Mouse (Mus musculus) lung, adult 2 months (tissue): ENCODE data around the gene Ciz1. TPM values are rescaled to one million over a fixed set of nuclear protein-coding genes. Genes with fewer than 3 reads are reported as not detected.

Experiments
- DNase-seq: peaks from one replicate; pipeline ENCODE4 v3.0.0; 2022
- H3K4me1 ChIP-seq: fragments of 200-500 bp; 2 replicates; pipeline ENCODE4 v1.6.1; 2011; ENCODE audit warnings: low read length; ENCODE audit not compliant: control insufficient read depth, insufficient read depth
- H3K4me3 ChIP-seq: fragments of 200-500 bp; replicated peaks from 2 replicates; pipeline ENCODE3; 2011; ENCODE audit warnings: low read depth, mild to moderate bottlenecking, control low read depth, low read length; ENCODE audit errors: extremely low read depth
- CTCF ChIP-seq: fragments of 200-500 bp; IDR thresholded peaks from 2 replicates; pipeline ENCODE4 v1.5.1; 2011; ENCODE audit warnings: mild to moderate bottlenecking, low read length, control low read depth; ENCODE audit not compliant: insufficient read depth
- POLR2A ChIP-seq: fragments of 200-500 bp; IDR thresholded peaks from 2 replicates; pipeline ENCODE4 v1.6.1; 2011; ENCODE audit warnings: low read depth, mild to moderate bottlenecking, control low read depth, low read length, borderline replicate concordance; ENCODE audit errors: extremely low read depth
- WGBS: fragments of 180-500 bp; shearing (Covaris S2); methylation state at CpG from one replicate; pipeline ENCODE4 v1.1.7; 2018; 5-methylcytosine and 5-hydroxymethylcytosine counted together
- polyA plus RNA-seq: library from polyadenylated mRNA; depleted of rRNA; stranded (reverse); fragments of >200 nt; gene quantifications from 2 replicates; pipeline ENCODE4 v1.2.3, GENCODE M21; 2012

The Ciz1 gene
- polyA plus RNA-seq, 1 experiment, result 237 TPM

- TF ChIP-seq POLR2A, result no peak
- no peak for TF ChIP-seq CTCF
- no peak for DNase-seq
These were observed 12.0 kb downstream of the Ciz1 start for GRCm38 (mm10) chr2:32364121-32364520.

DNA sequence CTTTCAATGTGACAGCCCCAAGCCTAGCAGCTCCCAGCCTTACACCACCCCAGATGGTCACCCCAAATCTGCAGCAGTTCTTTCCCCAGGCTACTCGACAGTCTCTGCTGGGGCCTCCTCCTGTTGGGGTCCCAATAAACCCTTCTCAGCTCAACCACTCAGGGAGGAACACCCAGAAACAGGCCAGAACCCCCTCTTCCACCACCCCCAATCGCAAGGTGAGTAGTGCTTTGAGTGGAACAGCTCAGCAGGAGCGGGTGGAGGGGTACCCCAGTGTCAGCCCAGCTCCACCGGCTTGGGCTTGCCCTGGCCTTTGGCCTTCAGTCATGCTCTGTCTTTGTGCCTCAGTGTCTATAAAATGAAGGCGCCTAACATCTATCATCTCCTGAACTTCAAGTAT, 15.2 kb downstream of the Ciz1 start:
- TF ChIP-seq POLR2A, result no peak
- no peak for TF ChIP-seq CTCF
- WGBS, result 93% methylated on average over 5 of the region's 5 CpGs
- Histone ChIP-seq H3K4me3 (no peak overlapping the region), H3K4me1 (peaks cover 3% of the 10 kb centered on the region; the same call in 1 of the 2 replicates)
- DNase-seq, result no peak

More at GRCm38 (mm10) chr2:32364121-32364520, 12.0 kb downstream of the Ciz1 start:
- WGBS, result 79% methylated on average over 8 of the region's 8 CpGs
- Histone ChIP-seq H3K4me3 (no peak overlapping the region), H3K4me1 (peaks cover 3% of the 10 kb centered on the region; the same call in 1 of the 2 replicates)

DNA sequence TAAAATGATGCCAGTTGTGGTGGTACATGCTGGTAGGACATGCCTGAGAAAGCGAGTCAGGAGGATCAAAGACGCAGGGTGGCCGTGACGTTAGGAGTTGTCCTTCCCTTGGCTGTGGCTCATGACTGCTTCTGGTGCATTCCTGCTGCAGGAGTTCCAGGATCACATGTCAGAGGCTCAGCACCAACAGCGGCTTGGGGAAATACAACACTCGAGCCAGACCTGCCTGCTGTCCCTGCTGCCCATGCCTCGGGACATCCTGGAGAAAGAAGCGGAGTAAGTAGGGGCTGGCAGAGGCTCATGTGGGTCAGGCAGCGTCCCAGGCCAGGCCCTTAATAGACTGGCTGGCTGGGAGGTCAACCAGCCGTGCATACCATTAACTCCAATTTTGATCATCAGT, 22.1 kb downstream of the Ciz1 start:
- no peak for DNase-seq
- WGBS, result 91% methylated on average over 10 of the region's 10 CpGs
- Histone ChIP-seq H3K4me1 (no peaks in the 10 kb centered on the region), H3K4me3 (no peak overlapping the region)
- TF ChIP-seq POLR2A (no peak), CTCF (no peak)

DNA sequence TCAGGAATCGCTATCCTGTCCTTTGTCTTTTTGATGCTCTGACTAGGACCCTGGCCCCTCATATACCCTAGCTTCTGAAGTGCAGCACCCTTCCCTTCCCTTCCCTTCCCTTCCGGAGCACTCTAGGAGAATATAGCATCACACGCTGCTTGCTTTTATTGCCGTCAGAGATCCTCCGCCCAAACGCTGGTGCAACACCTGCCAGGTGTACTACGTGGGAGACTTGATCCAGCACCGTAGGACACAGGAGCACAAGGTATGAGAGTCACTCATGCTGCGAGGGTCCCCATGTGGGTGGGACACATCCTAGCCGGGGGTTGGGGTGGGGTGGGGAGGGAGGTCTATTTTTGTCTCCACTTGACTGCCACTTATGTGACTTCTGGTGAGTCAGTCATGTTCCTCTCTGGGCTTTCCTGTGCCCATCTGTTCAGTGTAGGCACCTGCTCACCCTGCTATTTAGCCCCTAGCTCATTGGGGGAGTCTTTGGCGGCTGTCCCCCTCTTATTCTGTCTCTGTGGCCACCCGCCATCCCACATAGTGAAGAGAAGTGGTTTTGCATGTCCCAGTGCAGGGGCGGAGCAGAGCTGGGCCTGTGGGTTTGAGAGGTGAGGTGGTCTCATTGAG, 23.3 kb downstream of the Ciz1 start:
- Histone ChIP-seq H3K4me1 (no peaks in the 10 kb centered on the region), H3K4me3 (no peak overlapping the region)
- DNase-seq, result no peak
- TF ChIP-seq CTCF (no peak), POLR2A (no peak)
- WGBS, result 83% methylated on average over 13 of the region's 13 CpGs

- 92% methylated on average over 10 of the region's 10 CpGs for WGBS
- Histone ChIP-seq H3K4me3 (no peak overlapping the region), H3K4me1 (0 out of 2 replicates have a peak, but pooled peaks cover under 1% of the 10 kb centered on the region)
- DNase-seq, result no peak
- no peak for TF ChIP-seq POLR2A
- TF ChIP-seq CTCF, result no peak
These were observed 24.8 kb downstream of the Ciz1 start for GRCm38 (mm10) chr2:32376963-32377362.

DNA sequence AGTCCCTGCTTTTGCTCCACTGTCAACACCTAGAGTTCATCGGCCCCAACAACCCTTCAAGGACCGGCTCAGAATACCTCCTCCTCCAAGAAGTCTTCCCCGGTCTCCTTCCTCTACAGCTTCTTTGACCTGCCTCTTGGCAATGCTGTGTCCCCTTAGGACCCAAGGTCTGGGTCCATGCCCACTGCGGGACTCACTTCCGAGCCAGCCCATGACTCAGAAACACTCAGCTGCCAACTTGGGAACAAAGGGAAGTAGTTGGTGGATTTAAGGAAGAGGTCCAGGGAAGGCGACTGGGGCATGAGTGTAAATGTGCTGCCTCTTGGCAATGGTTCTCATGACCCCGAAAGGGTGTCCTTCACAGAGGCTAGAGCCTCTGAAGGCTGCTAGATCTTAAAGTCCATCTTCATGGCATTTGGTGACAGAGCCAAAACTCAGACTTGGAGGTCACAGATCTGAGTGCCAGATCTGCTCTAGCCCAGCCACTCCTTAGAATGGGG, 27.9 kb downstream of the Ciz1 start:
- TF ChIP-seq CTCF (no peak), POLR2A (no peak)
- Histone ChIP-seq H3K4me3 (no peak overlapping the region), H3K4me1 (peaks cover 4% of the 10 kb centered on the region; the same call in 1 of the 2 replicates)
- WGBS, result 61% methylated on average over 7 of the region's 7 CpGs
- no peak for DNase-seq

DNA sequence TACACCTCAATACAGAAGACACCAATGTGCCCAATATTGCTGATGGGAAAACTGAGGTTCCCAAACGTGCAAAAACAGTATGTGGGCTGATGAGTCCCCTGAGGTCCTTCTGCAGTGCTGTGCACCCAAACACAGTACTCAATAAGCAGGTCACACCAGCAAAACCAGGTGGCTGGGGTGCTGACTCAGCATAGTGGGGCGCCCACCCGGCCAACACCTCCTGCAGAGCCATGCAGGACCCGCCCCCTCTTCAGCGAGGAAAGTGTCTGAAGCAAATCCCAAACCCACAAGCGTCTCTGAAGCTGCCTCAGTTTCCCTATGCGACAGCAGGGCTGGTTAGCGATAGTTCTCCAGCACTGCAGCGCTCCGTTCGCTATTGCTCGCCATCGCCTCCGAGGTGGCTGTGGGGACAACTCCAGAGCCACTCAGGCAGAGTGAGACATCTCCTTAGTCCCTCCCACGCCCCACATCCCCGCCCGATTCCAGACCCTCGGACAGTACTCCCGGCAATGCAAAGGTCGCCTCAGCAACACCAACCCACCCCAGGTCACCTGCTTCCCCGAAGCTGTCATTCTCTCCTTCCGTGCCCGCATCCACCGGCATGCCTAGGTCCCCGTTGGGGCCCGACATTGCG, 29.1 kb downstream of the Ciz1 start:
- WGBS, result 2% methylated on average over 27 of the region's 27 CpGs
- Histone ChIP-seq H3K4me3 (peak overlapping the region; percentile 71), H3K4me1 (peaks cover 4% of the 10 kb centered on the region; the same call in 1 of the 2 replicates)
- TF ChIP-seq POLR2A, result no peak
- no peak for TF ChIP-seq CTCF
- no peak for DNase-seq

DNA sequence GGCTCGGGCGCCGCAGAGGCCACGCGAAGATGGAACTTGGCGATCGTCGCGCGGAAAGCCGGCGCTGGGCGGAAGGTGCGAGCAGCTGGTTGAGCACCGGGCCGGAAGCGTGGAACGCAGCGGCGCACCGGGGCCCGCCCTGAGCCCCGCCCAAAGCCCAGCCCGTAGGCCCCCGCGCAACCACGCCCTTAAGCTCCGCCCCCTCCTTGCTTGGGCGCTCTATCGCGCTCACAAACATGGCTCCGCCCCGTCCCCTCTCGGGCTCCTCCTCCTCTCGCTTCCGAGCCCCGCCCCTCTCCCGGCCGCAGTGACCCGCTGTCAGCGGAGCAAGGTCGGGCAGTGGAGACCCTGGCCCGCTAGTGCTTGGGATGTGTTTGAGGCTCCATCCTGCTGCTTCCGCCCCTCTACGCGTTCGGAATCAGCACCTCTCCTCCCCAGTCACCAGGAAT, 29.7 kb downstream of the Ciz1 start, which contains the start of gene 1110008P14Rik:
1110008P14Rik (minus strand) TSS at position 164 of the 449 bp plus-strand sequence.
- Histone ChIP-seq H3K4me3 (peak within 1 kb of the TSS; percentile 88), H3K4me1 (peaks cover 4% of the 10 kb centered on the region; the same call in 1 of the 2 replicates)
- WGBS, result under 1% methylated on average over 33 of the region's 47 CpGs
- peak; percentile 97 for DNase-seq
- TF ChIP-seq CTCF (no peak), POLR2A (peak; percentile 28; the same call in 1 of the 2 replicates)

DNA sequence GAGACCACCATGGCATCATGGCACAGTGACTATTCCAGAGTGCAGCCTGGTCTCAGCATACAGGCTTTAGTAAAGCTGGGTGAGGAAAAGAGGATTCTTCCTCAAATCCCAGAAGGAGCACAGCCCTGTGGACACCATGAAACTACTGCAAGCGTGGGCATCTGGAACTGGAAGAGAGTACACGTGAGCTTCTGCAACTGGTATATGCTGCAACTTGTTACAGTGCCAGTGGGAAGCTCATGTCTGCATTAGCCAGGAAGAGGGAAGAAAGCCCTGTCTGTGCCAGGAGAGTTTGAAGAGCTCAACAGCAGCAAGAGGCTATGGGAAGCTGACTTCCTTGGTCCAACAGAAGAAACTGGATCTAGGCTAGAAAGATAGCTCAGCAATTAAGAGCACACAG, 30.6 kb downstream of the Ciz1 start:
- Histone ChIP-seq H3K4me3 (no peak overlapping the region), H3K4me1 (peaks cover 4% of the 10 kb centered on the region; the same call in 1 of the 2 replicates)
- DNase-seq, result no peak
- TF ChIP-seq CTCF (no peak), POLR2A (no peak)
- WGBS, result 69% methylated on average over 2 of the region's 2 CpGs
